ENCODE assay signal across 9 mouse cellular contexts in the genomic region with DNA sequence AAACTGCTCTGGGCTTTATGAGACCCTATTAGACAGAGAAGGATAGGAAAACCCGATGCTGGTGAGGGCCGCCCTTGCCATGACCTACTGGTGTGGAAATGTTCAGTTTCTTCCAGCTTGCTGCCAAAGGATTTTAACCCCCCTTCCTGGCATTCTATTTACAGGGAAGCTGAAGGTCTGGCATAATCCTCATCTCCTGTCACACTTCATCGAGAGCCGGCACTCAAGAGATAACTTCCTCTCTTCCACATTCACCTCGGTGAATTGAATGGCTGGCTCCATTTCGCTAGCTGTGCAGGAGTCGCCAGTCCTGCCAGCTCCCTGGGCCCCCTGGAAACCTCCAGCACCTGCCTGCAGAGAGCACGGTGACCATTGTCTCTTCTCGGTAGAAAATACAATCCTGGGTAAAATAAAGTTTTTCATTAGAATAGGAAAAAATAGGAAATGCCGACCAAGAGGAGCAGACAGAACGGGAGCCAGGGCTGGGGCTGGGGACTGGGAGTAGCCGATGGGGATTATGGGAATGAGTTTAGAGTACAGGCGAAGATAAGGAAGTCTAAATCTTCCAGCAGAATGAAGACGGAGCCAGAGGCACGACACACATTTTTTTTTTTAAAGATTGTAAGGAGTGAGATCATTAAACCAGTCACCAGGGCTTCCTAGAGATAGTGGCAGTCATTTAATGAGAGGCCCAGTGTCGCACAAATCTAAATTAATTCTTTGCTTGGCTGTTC.
DNase-seq lines count a peak whose midpoint lies in the region; ATAC-seq and TF ChIP-seq lines count a peak whose summit lies in the region.
"Had no signal": no experiment of that assay in that cellular context is flagged by ENCODE, and none has a peak within 500 bp of the region (broad histone marks: within the 10 kb centered on the region; RNA-seq: fewer than 3 reads in every experiment).

No protein-coding gene starts in this region.

- no peak for TF ChIP-seq POLR2A in kidney, adult 2 months (IDR thresholded peaks at IDR 0.05; ENCODE audit: low read depth, low read length)

- H3K27ac ChIP-seq in kidney, adult 2 months (ENCODE audit: insufficient read depth, low read depth, low read length) = no peak overlapping the region
- H3K27ac ChIP-seq in heart, embryonic 12.5 days (ENCODE audit: poor library complexity, severe bottlenecking) = peak overlapping the region; percentile 95

- H3K4me1 ChIP-seq in kidney, adult 2 months (ENCODE audit: control insufficient read depth, insufficient read depth, low read length) = no peaks in the 10 kb centered on the region
- peaks cover 51% of the 10 kb centered on the region for H3K4me1 ChIP-seq in heart, embryonic 12.5 days (replicated peaks)

- 34% methylated on average over 16 of the region's 16 CpGs for WGBS in kidney, adult 2 months
- WGBS in heart, embryonic 12.5 days = 9% methylated on average over 16 of the region's 16 CpGs

- peak; percentile 14 for DNase-seq in kidney, adult 2 months
- no peak for DNase-seq in kidney, postnatal 25 days
- peak; percentile 37 for DNase-seq in MN1 (ENCODE audit: low spot score)
- peak; percentile 60 for DNase-seq in kidney, postnatal 10 days
- no peak for DNase-seq in gastrocnemius, adult 8-10 months (ENCODE audit: low spot score in 2 of 2)
- DNase-seq in gastrocnemius, adult 18-20 months (ENCODE audit: low spot score) = no peak
- DNase-seq in left cerebral cortex, adult 11 months (ENCODE audit: low spot score) = no peak

- TF ChIP-seq CTCF in kidney, adult 2 months (conservative IDR thresholded peaks at IDR 0.05; ENCODE audit: insufficient read depth, insufficient read length, low read depth, low read length) = no peak

- peak overlapping the region; percentile 51 for H3K4me2 ChIP-seq in heart, embryonic 12.5 days

- H3K9me3 ChIP-seq in heart, embryonic 12.5 days (replicated peaks) = no peaks in the 10 kb centered on the region

- no peaks in the 10 kb centered on the region for H3K27me3 ChIP-seq in kidney, adult 2 months (replicated peaks; ENCODE audit: control insufficient read depth, insufficient read depth, low read length)
- H3K27me3 ChIP-seq in heart, embryonic 12.5 days (replicated peaks) = no peaks in the 10 kb centered on the region

- peak; percentile 49 for ATAC-seq in heart, embryonic 12.5 days (ENCODE audit: insufficient number of reproducible peaks, low FRiP score)
- ATAC-seq: activated CD4-positive, CD25-positive, alpha-beta regulatory T cell, adult 4 months had no signal

- H3K4me3 ChIP-seq in kidney, adult 2 months (ENCODE audit: insufficient read depth, low read depth, low read length) = no peak overlapping the region
- H3K4me3 ChIP-seq in heart, embryonic 12.5 days = no peak overlapping the region

- H3K9ac ChIP-seq in heart, embryonic 12.5 days = peak overlapping the region; percentile 15; the same call in 1 of the 2 replicates

- H3K36me3 ChIP-seq in kidney, adult 2 months (ENCODE audit: control insufficient read depth, insufficient read depth, low read length) = no peaks in the 10 kb centered on the region
- no peaks in the 10 kb centered on the region for H3K36me3 ChIP-seq in heart, embryonic 12.5 days

Comparison
In these comparisons a context has a peak if more than half of its experiments do, and no peak if none do; other contexts are left out.
1. DNase-seq: peak in kidney, adult 2 months (single experiment), MN1 (single experiment) and kidney, postnatal 10 days (single experiment); none in kidney, postnatal 25 days (0 of 2), gastrocnemius, adult 8-10 months (0 of 2), gastrocnemius, adult 18-20 months (single experiment) and left cerebral cortex, adult 11 months (single experiment).